Comparison of ENCODE assay signal across 10 mouse cellular contexts in genomic region chr10:24836366-24837038, GRCm38 (mm10). TPM values are rescaled to one million over a fixed set of nuclear protein-coding genes. Genes with fewer than 3 reads are reported as not detected.
A peak's percentile ranks its signal among the peaks of the same experiment; 100 is the strongest.
DNase-seq lines count a peak whose midpoint lies in the region; ATAC-seq and TF ChIP-seq lines count a peak whose summit lies in the region.
"Had no signal": no experiment of that assay in that cellular context is flagged by ENCODE, and none has a peak within 500 bp of the region (broad histone marks: within the 10 kb centered on the region; RNA-seq: fewer than 3 reads in every experiment).

No protein-coding gene starts in this region.

- ATAC-seq in kidney, embryonic 15.5 days (replicated peaks; ENCODE audit: low FRiP score): no peak; the same call in 1 of the 2 replicates
- peak; percentile 43; the same call in 1 of the 2 replicates for ATAC-seq in forebrain, embryonic 11.5 days (replicated peaks; ENCODE audit: low FRiP score)
- peak; percentile 41 for ATAC-seq in intestine, postnatal 0 days
- ATAC-seq in neural tube, embryonic 14.5 days (ENCODE audit: low read depth): peak; percentile 69

- no peak overlapping the region for H3K27ac ChIP-seq in kidney, embryonic 15.5 days
- no peak overlapping the region for H3K27ac ChIP-seq in forebrain, embryonic 11.5 days (ENCODE audit: low read depth, low read length)
- 0 out of 2 replicates have a peak overlapping the region, but pooled peaks have one; percentile 50 for H3K27ac ChIP-seq in intestine, postnatal 0 days (ENCODE audit: low read depth, low read length)
- no peak overlapping the region for H3K27ac ChIP-seq in neural tube, embryonic 14.5 days (ENCODE audit: low read depth, low read length)

- H3K36me3 ChIP-seq in kidney, embryonic 15.5 days: no peaks in the 10 kb centered on the region
- H3K36me3 ChIP-seq in forebrain, embryonic 11.5 days (ENCODE audit: control insufficient read depth, insufficient read depth, low read length): no peaks in the 10 kb centered on the region
- H3K36me3 ChIP-seq in intestine, postnatal 0 days (ENCODE audit: control insufficient read depth, insufficient read depth): no peaks in the 10 kb centered on the region
- H3K36me3 ChIP-seq in neural tube, embryonic 14.5 days (ENCODE audit: control insufficient read depth, insufficient read depth, low read length): no peaks in the 10 kb centered on the region
- H3K36me3 ChIP-seq: liver, embryonic 13.5 days had no signal

- WGBS in kidney, embryonic 15.5 days: 57% methylated on average over 4 of the region's 4 CpGs
- WGBS in forebrain, embryonic 11.5 days: 55% methylated on average over 4 of the region's 4 CpGs
- 43% methylated on average over 4 of the region's 4 CpGs for WGBS in intestine, postnatal 0 days
- WGBS in neural tube, embryonic 14.5 days: 45% methylated on average over 4 of the region's 4 CpGs

- peak overlapping the region; percentile 47 for H3K4me2 ChIP-seq in kidney, embryonic 15.5 days
- H3K4me2 ChIP-seq in forebrain, embryonic 11.5 days (ENCODE audit: low read depth, low read length, severe bottlenecking): no peak overlapping the region
- peak overlapping the region; percentile 59 for H3K4me2 ChIP-seq in intestine, postnatal 0 days (replicated peaks; ENCODE audit: low read depth)
- peak overlapping the region; percentile 40; the same call in 1 of the 2 replicates for H3K4me2 ChIP-seq in neural tube, embryonic 14.5 days (ENCODE audit: low read depth, low read length)

- TF ChIP-seq CTCF in intestine, postnatal 0 days (IDR thresholded peaks at IDR 0.05; ENCODE audit: low read depth): no peak

- H3K4me1 ChIP-seq in kidney, embryonic 15.5 days: peaks cover 22% of the 10 kb centered on the region
- H3K4me1 ChIP-seq in forebrain, embryonic 11.5 days (replicated peaks; ENCODE audit: control insufficient read depth, insufficient read depth, low read length): peaks cover 9% of the 10 kb centered on the region
- no peaks in the 10 kb centered on the region for H3K4me1 ChIP-seq in intestine, postnatal 0 days (replicated peaks; ENCODE audit: control insufficient read depth, insufficient read depth, low read length)
- H3K4me1 ChIP-seq in neural tube, embryonic 14.5 days (ENCODE audit: control insufficient read depth, insufficient read depth, low read length): 0 out of 2 replicates have a peak, but pooled peaks cover 5% of the 10 kb centered on the region

- no peak for DNase-seq in kidney, postnatal 10 days
- no peak for DNase-seq in forebrain, embryonic 11.5 days (ENCODE audit: low spot score)
- no peak for DNase-seq in gastrocnemius, postnatal 25 days
- DNase-seq in cerebellum, adult 11 months: no peak
- no peak for DNase-seq in thymus, postnatal 10 days (ENCODE audit: low spot score in 2 of 2)
- DNase-seq: liver, embryonic 13.5 days had no signal

- H3K4me3 ChIP-seq in kidney, embryonic 15.5 days (replicated peaks): no peak overlapping the region
- H3K4me3 ChIP-seq in forebrain, embryonic 11.5 days (ENCODE audit: low read depth, low read length): no peak overlapping the region
- H3K4me3 ChIP-seq in intestine, postnatal 0 days (ENCODE audit: low read depth, low read length): peak overlapping the region; percentile 39
- peak overlapping the region; percentile 2; the same call in 1 of the 2 replicates for H3K4me3 ChIP-seq in neural tube, embryonic 14.5 days (ENCODE audit: low read depth, low read length)

- H3K9ac ChIP-seq in kidney, embryonic 15.5 days: no peak overlapping the region
- H3K9ac ChIP-seq in forebrain, embryonic 11.5 days (ENCODE audit: low read length): no peak overlapping the region
- no peak overlapping the region for H3K9ac ChIP-seq in intestine, postnatal 0 days (ENCODE audit: low read depth, low read length)
- no peak overlapping the region for H3K9ac ChIP-seq in neural tube, embryonic 14.5 days (replicated peaks; ENCODE audit: low read depth, low read length)
- H3K9ac ChIP-seq: liver, embryonic 13.5 days had no signal

- no peaks in the 10 kb centered on the region for H3K27me3 ChIP-seq in kidney, embryonic 15.5 days
- H3K27me3 ChIP-seq in forebrain, embryonic 11.5 days (ENCODE audit: control insufficient read depth, insufficient read depth, low read length): no peaks in the 10 kb centered on the region
- no peaks in the 10 kb centered on the region for H3K27me3 ChIP-seq in intestine, postnatal 0 days (replicated peaks; ENCODE audit: control insufficient read depth, insufficient read depth, low read length)
- no peaks in the 10 kb centered on the region for H3K27me3 ChIP-seq in neural tube, embryonic 14.5 days (ENCODE audit: control insufficient read depth, insufficient read depth, low read length)
- H3K27me3 ChIP-seq: CH12.LX had no signal

- no peaks in the 10 kb centered on the region for H3K9me3 ChIP-seq in kidney, embryonic 15.5 days (replicated peaks)
- H3K9me3 ChIP-seq in forebrain, embryonic 11.5 days (ENCODE audit: control insufficient read depth, low read length): no peaks in the 10 kb centered on the region
- no peaks in the 10 kb centered on the region for H3K9me3 ChIP-seq in intestine, postnatal 0 days (ENCODE audit: control insufficient read depth)
- H3K9me3 ChIP-seq in neural tube, embryonic 14.5 days (ENCODE audit: control insufficient read depth, low read length): no peaks in the 10 kb centered on the region
- H3K9me3 ChIP-seq: liver, embryonic 13.5 days had no signal

RNA-seq across cellular contexts. Expression of gene Enpp3, which starts 6.1 kb away (rescaled TPM):
- polyA plus RNA-seq in kidney, embryonic 15.5 days (2015; fragmentation: Nextera tagmentation; extraction: Ambion mirVana): 3.7 and 6.4 TPM in 2 replicates
- 4.1 and 6.4 TPM in 2 replicates for polyA plus RNA-seq in forebrain, embryonic 11.5 days (2014; fragmentation: Nextera tagmentation; extraction: Ambion mirVana)
- 151 and 152 TPM in 2 replicates for polyA plus RNA-seq in intestine, postnatal 0 days (2015; fragmentation: Nextera tagmentation; extraction: Ambion mirVana)
- polyA plus RNA-seq in neural tube, embryonic 14.5 days (2014; fragmentation: Nextera tagmentation; extraction: Ambion mirVana): 3.3 and 3.9 TPM in 2 replicates
- 1 to 10 TPM; 2.1 to 2.6 TPM for total RNA-seq in gastrocnemius, postnatal 25 days (2021)

RNA-seq across cellular contexts. Expression of gene Med23, which starts 33.3 kb away (rescaled TPM):
- 22.3 and 23.3 TPM in 2 replicates for polyA plus RNA-seq in kidney, embryonic 15.5 days (2015; fragmentation: Nextera tagmentation; extraction: Ambion mirVana)
- polyA plus RNA-seq in forebrain, embryonic 11.5 days (2014; fragmentation: Nextera tagmentation; extraction: Ambion mirVana): 33.4 and 33.5 TPM in 2 replicates
- polyA plus RNA-seq in intestine, postnatal 0 days (2015; fragmentation: Nextera tagmentation; extraction: Ambion mirVana): 5.7 and 5.8 TPM in 2 replicates
- 34.7 and 36.8 TPM in 2 replicates for polyA plus RNA-seq in neural tube, embryonic 14.5 days (2014; fragmentation: Nextera tagmentation; extraction: Ambion mirVana)
- 10 to 100 TPM in 1 of 2 experiments, 1 to 10 TPM in 1; 8.7 to 11.4 TPM for total RNA-seq in gastrocnemius, postnatal 25 days (2021)

Comparison
In these comparisons a context has a peak if more than half of its experiments do, and no peak if none do; other contexts are left out.
1. H3K4me3 ChIP-seq: peak in intestine, postnatal 0 days (single experiment) and neural tube, embryonic 14.5 days (single experiment); none in kidney, embryonic 15.5 days (single experiment) and forebrain, embryonic 11.5 days (single experiment).
2. RNA of gene Enpp3, which starts 6.1 kb away (polyA plus RNA-seq): 151 to 152 TPM in intestine, postnatal 0 days; 3.7 to 6.4 TPM in kidney, embryonic 15.5 days, 4.1 to 6.4 TPM in forebrain, embryonic 11.5 days and 3.3 to 3.9 TPM in neural tube, embryonic 14.5 days; every median in the first group is over 10 times any median in the second.